Comparison of ENCODE assay signal across 14 mouse cellular contexts in genomic region chr2:96401186-96401811, GRCm38 (mm10).
A peak's percentile ranks its signal among the peaks of the same experiment; 100 is the strongest.
DNase-seq lines count a peak whose midpoint lies in the region; ATAC-seq and TF ChIP-seq lines count a peak whose summit lies in the region.
"Had no signal": no experiment of that assay in that cellular context is flagged by ENCODE, and none has a peak within 500 bp of the region (broad histone marks: within the 10 kb centered on the region; RNA-seq: fewer than 3 reads in every experiment).

No protein-coding gene starts in this region.

- intact Hi-C loops in left cerebral cortex, postnatal 4 days (cut with DNase I) = no loop called here

- H3K27me3 ChIP-seq in forebrain, embryonic 12.5 days = no peaks in the 10 kb centered on the region
- no peaks in the 10 kb centered on the region for H3K27me3 ChIP-seq in midbrain, postnatal 0 days (ENCODE audit: insufficient read depth, low read length)
- H3K27me3 ChIP-seq: stomach, embryonic 15.5 days had no signal

- no peaks in the 10 kb centered on the region for H3K4me1 ChIP-seq in forebrain, embryonic 12.5 days
- 0 out of 2 replicates have a peak, but pooled peaks cover 2% of the 10 kb centered on the region for H3K4me1 ChIP-seq in midbrain, postnatal 0 days (ENCODE audit: insufficient read depth, low read length)
- H3K4me1 ChIP-seq: embryonic facial prominence, embryonic 10.5 days; stomach, embryonic 15.5 days had no signal

- H3K4me2 ChIP-seq in forebrain, embryonic 12.5 days = no peak overlapping the region
- no peak overlapping the region for H3K4me2 ChIP-seq in midbrain, postnatal 0 days (ENCODE audit: low read depth, low read length, poor library complexity, severe bottlenecking)
- H3K4me2 ChIP-seq: stomach, embryonic 15.5 days had no signal

- DNase-seq in frontal cortex, postnatal 36 days (ENCODE audit: low spot score in 2 of 2) = peak; percentile 11 to 30
- DNase-seq in frontal cortex, postnatal 14 days (ENCODE audit: low spot score in 2 of 2) = no peak
- DNase-seq in left cerebral cortex, adult 9 months (ENCODE audit: low spot score in 2 of 2) = peak; percentile 18 to 61
- no peak for DNase-seq in left cerebral cortex, postnatal 4 days
- peak; percentile 50 for DNase-seq in midbrain, postnatal 0 days (ENCODE audit: low spot score)
- DNase-seq in gastrocnemius, adult 18-20 months (ENCODE audit: low spot score) = no peak
- DNase-seq in heart, adult 11 months = no peak
- DNase-seq: cerebellum, postnatal 10 days; liver, postnatal 0 days; lung, postnatal 4 days; thymus, postnatal 25 days had no signal

- H3K36me3 ChIP-seq in forebrain, embryonic 12.5 days (replicated peaks) = no peaks in the 10 kb centered on the region
- no peaks in the 10 kb centered on the region for H3K36me3 ChIP-seq in midbrain, postnatal 0 days (ENCODE audit: insufficient read depth, low read length)
- H3K36me3 ChIP-seq: embryonic facial prominence, embryonic 10.5 days; stomach, embryonic 15.5 days had no signal

- H3K4me3 ChIP-seq in forebrain, embryonic 12.5 days (replicated peaks) = no peak overlapping the region
- H3K4me3 ChIP-seq in midbrain, postnatal 0 days (ENCODE audit: low read depth, low read length) = no peak overlapping the region
- H3K4me3 ChIP-seq: embryonic facial prominence, embryonic 10.5 days; stomach, embryonic 15.5 days had no signal

- peak; percentile 36; the same call in 1 of the 2 replicates for ATAC-seq in forebrain, embryonic 12.5 days (ENCODE audit: low FRiP score)
- peak; percentile 73 for ATAC-seq in midbrain, postnatal 0 days (ENCODE audit: low FRiP score)
- ATAC-seq: liver, postnatal 0 days had no signal

- H3K9ac ChIP-seq in forebrain, embryonic 12.5 days = no peak overlapping the region
- no peak overlapping the region for H3K9ac ChIP-seq in midbrain, postnatal 0 days (replicated peaks; ENCODE audit: low read length, poor library complexity, severe bottlenecking)
- H3K9ac ChIP-seq: liver, postnatal 0 days; stomach, embryonic 15.5 days had no signal

- no peak overlapping the region for H3K27ac ChIP-seq in forebrain, embryonic 12.5 days
- no peak overlapping the region for H3K27ac ChIP-seq in midbrain, postnatal 0 days (ENCODE audit: low read depth, low read length)
- H3K27ac ChIP-seq: embryonic facial prominence, embryonic 10.5 days; stomach, embryonic 15.5 days had no signal

- TF ChIP-seq CTCF in midbrain, postnatal 0 days (IDR thresholded peaks at IDR 0.05) = no peak

- H3K9me3 ChIP-seq in forebrain, embryonic 12.5 days = no peaks in the 10 kb centered on the region
- no peaks in the 10 kb centered on the region for H3K9me3 ChIP-seq in midbrain, postnatal 0 days (ENCODE audit: low read length)
- H3K9me3 ChIP-seq: embryonic facial prominence, embryonic 10.5 days; stomach, embryonic 15.5 days had no signal

- 91% methylated on average over 1 of the region's 1 CpGs for WGBS in forebrain, embryonic 12.5 days
- WGBS in midbrain, postnatal 0 days = 83% methylated on average over 1 of the region's 1 CpGs

Comparison
In these comparisons a context has a peak if more than half of its experiments do, and no peak if none do; other contexts are left out.
1. DNase-seq: peak in frontal cortex, postnatal 36 days (2 of 2), left cerebral cortex, adult 9 months (2 of 2) and midbrain, postnatal 0 days (single experiment); none in frontal cortex, postnatal 14 days (0 of 2), left cerebral cortex, postnatal 4 days (single experiment), gastrocnemius, adult 18-20 months (single experiment) and heart, adult 11 months (single experiment).